Mouse (Mus musculus) adrenal gland, adult 8-10 months (tissue): ENCODE measurements around the gene Gm14419. TPM values are rescaled to one million over a fixed set of nuclear protein-coding genes. Genes with fewer than 3 reads are reported as not detected.
"Not testable (repeated sequence)": the region's sequence is repeated elsewhere in the genome, so short reads cannot be mapped to it uniquely, and the experiment has no call there.

ENCODE experiments used
- DNase-seq: peaks from one replicate; pipeline ENCODE4 v3.0.0; 2022
- total RNA-seq, 4 experiments: library from RNA; stranded (reverse); gene quantifications; 2 replicates each; pipeline ENCODE4 v1.2.4; 2022

Gm14419 gene
- total RNA-seq, result 10 to 100 TPM; 30.1 to 40.0 (median 37.0) TPM

DNA sequence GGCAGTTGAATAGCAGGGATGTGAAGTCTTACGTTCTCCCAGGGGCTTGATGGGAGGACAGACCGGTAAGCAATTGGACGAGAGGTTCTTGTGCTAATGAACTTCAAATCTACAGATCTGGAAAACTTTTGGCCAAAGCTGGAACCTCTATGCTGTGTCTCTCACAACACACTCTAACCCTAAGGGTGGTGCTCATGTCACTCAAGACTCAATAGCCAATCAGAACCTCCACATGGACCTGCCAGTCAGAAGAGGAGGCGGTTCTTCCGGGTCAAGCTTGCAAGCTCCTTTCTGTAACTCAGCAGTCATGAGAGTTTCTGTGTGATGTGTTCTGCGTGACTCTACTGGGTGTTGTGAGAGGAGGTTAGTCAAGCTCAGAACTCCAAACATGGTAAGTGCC is at the start of gene Gm14419:
Gm14419 (plus strand) TSS at position 301 of the 400 bp plus-strand sequence.
- DNase-seq, result not testable (repeated sequence)

Other genes with a start within 250 kb of the Gm14419 start
- 10 to 100 TPM in 3 of 4 experiments, 1 to 10 TPM in 1; 9.8 to 14.0 (median 12.6) TPM for gene Gm14295, start 202.3 kb upstream of the Gm14419 start, total RNA-seq
- not detected for gene Gm14408, start 169.8 kb upstream of the Gm14419 start, total RNA-seq
- 10 to 100 TPM in 1 of 4 experiments, 1 to 10 TPM in 3; 5.3 to 11.0 (median 9.2) TPM for gene Gm14296, start 73.1 kb upstream of the Gm14419 start, total RNA-seq
- gene Gm14401, start 73.4 kb downstream of the Gm14419 start, total RNA-seq, result under 1 TPM; 0.23 to 0.81 (median 0.46) TPM
- gene Gm14410, start 205.5 kb downstream of the Gm14419 start, total RNA-seq, result 10 to 100 TPM; 35.1 to 43.3 (median 37.9) TPM